Mouse (Mus musculus): ENCODE data around the gene Gm10337.

The Gm10337 gene

DNA sequence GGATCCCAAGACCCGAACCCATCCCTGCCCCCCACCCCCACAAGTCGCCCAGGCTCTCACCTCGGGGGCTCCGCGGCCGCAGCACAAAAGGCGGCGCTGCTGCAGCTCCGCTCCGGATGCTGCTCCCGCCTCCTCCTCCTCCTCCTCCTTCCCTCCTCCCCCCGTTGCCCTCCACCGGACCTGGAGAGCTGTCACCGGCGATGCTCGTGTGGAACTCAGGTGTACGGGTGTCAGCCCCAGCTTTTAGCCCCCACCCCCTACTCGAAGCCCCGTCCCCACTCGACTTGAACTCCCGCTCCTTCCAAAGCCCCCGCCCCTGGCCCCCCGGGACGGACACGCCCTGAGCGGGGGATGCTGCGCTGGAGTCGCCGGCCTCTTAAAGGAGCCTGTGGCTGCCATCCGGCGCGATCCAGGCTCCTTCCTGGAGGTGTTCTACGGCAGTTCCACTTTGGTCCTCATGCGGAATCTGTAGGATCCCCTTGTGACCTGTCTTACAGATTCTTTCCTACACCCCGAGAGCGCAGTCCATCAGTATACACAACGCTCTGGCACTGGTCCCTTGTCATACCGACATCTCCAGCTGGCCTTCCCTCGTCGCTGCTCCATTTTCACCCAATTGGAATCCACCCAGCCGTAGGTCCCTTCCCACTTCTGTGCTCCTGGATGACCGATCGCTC, 13.3 kb downstream of the Gm10337 start, which contains the start of gene Map3k12:
Gene Map3k12 (minus strand): TSS at position 337 of the 677 bp plus-strand sequence.
- peak; percentile 41 to 47 for DNase-seq (ENCODE audit: low spot score in 2 of 2)

DNA sequence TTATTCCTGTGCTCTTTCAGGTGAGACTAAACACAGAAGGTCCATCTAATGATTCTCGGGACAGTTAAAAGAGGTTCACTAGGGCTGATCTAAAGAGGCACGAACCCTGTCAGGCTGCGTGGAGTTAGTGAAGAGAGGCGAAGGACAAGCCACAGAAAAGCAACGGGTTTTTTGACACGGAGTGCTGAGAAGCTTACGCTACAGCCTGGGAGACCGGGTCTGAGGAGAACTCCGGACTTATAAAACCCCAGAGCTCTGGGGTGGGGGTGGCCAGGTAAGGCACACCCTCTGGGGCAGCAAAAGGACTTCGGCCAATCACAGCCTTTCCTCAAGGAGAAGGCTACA, 14.1 kb downstream of the Gm10337 start:
- DNase-seq (ENCODE audit: low spot score in 2 of 2) = no peak

DNA sequence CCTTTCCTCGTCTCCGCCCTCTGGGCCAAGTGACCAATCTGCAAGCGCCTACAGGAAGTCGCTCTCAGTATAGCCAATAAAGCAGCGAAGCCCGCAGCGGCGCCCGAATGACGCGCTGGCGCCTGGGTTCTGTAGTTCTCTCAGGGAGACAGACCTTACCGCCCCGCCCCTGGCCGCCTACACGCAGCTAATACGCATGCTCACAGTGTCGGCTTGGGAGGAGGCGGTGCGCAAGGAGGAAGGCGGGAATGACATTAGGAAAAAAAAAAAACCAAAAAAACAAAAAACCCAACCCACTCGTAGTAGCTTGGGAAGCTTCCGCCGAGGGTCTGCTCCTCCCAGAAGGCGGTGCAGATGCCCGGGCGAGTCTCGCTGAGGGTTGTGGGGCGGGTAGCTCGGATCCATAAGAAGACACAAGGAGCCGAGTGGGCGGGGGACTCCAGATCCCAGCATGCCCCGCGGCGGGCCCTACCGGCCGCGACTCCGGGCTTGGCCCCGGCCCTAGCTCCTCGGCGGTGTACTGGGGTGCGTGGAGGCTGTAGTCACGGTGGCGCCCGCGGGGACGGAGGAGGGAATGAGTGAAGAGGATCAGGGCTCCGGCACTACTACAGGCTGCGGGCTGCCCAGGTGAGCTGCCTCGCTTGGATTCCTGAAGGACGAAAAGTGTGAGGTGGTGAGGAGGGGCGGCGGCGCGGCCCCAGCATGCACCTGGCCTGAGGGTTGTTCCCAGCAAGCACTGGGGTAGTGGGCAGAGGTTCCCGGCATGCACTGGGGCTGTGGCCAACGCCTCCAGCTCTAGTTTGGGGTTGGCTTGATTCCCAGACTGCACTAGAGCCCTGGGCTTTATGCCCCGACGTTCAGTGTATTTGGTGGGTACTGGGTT, 14.7 kb downstream of the Gm10337 start, which contains the start of gene Tarbp2:
Gene Tarbp2 (plus strand): TSS at position 217 of the 883 bp plus-strand sequence.
- DNase-seq (ENCODE audit: low spot score in 2 of 2) = peak; percentile 100

DNA sequence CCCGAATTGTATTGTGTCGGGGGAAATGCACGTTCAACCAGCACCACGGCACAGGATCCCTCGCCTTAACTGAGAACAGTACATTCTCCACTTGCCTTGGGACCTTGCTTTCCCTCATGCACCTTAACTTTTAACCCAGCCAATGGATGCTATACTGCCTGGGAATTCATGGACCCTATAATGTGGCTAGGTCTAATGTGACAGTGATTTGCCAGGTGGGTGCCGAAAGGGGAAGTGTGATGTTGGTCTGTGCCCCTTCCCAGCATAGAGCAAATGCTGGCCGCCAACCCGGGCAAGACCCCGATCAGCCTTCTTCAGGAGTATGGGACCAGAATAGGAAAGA, 15.3 kb downstream of the Gm10337 start:
- DNase-seq (ENCODE audit: low spot score in 2 of 2) = no peak

DNA sequence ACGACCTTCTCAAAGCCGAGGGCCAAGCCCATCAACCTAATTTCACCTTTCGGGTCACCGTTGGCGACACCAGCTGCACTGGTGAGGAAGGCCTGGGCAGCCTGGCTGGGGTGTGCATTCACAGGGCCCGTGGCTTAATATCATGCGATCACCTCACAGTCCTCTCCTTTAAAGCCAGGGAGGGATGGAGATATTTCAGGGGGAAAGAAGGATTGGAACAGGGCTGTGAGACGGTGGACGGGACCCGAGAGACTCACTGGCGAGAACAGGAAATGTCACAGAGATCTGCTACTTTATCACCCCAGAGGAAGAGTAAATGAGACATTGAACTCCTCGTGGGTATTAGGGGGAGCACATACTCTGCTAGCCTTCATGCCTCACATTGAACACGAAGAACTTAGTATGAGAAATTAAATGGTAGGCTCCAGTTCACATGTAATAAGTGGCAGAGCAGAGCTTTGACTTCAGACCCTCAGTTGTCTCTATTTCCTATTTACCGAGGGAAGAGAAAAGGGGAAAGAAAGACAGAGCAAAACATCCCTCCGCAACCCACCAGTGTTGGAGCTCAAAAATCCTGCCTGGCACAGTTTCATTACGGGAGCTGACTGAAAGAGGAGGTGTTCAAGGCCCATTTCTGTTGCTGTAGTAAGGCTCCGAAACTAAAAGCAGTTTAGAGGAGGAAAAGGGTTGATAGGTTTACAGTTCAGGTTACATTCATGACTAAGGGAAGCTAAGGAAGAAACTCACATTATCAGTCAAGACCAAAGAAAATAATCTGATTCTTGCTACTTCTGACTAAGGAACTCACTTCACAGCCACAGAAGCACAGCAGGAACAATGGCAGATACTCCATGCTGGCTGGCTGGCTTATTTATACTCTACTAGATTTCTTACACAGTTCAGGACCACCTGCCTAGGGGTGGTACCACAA, 16.0 kb downstream of the Gm10337 start:
- DNase-seq (ENCODE audit: low spot score in 2 of 2) = no peak

DNA sequence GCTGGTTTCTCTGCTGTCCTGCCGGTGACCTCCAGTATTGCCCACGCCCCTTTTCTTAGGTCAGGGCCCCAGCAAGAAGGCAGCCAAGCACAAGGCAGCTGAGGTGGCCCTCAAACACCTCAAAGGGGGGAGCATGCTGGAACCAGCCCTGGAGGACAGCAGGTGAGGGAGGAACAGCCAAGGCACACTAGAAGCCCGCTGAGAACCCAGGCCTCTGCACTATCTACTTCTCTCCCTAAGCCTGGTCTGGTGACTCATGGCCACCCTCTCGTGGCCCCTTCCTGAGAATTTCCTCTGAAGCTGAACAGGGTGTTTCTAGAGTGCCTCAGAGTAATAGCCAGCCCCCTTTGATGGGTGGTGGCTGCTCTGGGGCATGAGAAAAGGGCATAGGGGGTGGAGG, 16.9 kb downstream of the Gm10337 start:
- DNase-seq (ENCODE audit: low spot score in 2 of 2) = no peak

DNA sequence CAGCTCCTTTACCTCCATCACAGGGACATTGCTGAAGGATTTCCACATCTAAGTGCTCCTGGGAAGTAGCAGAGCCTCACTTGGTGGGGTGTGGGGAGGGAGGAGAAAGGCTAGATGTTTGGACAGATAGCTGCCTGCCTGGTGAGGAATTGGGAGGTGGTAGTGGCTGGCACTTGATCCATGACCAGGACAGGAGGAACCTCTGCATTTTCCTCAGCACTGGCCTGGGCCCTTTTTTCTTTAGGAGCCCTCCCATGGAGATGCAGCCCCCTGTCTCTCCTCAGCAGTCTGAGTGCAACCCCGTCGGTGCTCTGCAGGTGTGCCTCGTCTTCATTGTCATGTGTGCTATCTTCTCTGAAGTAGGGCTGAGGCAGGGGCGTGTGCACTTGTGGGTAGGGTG, 18.0 kb downstream of the Gm10337 start:
- no peak for DNase-seq (ENCODE audit: low spot score in 2 of 2)

DNA sequence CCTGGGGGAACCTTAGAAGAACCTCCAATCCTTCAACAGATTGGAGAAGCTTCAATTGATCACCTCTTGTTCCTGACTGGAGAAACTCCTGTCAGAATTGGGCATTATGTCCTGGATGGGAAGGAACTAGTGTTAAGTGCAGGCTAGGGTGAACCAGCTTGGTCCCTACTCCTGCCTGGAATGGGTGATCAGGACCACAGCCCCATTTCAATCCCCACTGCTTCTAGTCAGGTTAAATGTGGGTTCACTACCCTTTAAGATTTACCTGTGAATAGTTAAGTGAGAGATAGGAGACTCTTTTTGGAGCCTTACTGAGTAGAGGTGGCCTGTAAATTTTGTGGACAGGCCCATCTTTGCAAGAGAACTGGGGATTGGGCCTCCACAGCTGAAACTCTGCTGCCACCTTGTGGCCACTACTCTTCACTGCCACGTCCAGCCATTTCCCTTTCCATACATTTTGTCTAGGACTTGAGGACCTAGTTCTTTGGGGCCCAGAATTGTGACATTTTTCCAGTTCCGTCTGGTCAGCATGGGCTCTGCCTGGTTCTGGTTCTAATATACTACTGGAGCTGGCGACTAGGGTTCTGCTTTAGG, 21.5 kb downstream of the Gm10337 start, which contains the start of gene Npff:
Gene Npff (minus strand): TSS at position 51 of the 594 bp plus-strand sequence.
- DNase-seq (ENCODE audit: low spot score in 2 of 2) = peak; percentile 55 to 61

DNA sequence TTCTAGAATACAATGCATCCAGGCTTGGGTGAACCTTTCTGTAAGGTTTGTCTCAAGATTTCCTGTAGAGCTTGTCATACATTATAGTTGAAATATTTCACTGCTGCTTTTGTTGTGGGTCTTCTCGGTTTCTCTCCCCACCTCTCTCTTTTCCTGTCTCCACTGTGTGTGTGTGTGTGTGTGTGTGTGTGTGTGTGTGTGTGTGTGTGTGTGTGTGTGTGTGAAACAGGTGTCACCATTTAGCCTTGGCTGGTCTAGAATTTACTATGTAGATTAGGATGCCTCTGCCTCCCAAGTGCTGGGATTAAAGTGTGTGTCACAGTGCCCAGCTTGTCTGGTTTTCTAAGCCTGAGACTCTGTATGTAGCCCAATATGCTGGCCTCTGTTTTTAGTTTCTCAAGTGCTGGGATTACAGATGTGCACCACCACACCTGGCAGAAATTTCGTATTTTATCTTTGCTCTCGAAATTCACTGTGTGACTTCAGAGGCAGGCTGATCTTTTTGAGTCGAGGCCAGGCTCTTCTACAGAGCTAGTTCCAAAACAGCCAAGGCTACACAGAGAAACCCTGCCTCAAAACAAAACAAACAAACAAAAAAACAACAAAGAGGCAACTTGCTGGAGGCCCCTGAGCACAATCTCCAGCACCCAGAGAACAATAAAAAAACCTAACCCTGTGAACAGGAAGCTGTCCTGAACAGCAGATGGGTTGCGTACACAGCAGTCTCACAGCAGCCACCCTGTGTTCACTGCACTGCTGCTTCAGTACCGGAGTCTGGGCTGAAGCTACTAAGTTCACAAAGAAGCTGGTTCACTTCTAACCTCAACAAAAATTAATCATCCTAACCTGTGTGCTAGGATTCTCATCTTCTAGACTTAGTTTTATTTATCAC, 22.8 kb downstream of the Gm10337 start:
- no peak for DNase-seq (ENCODE audit: low spot score in 2 of 2)

DNA sequence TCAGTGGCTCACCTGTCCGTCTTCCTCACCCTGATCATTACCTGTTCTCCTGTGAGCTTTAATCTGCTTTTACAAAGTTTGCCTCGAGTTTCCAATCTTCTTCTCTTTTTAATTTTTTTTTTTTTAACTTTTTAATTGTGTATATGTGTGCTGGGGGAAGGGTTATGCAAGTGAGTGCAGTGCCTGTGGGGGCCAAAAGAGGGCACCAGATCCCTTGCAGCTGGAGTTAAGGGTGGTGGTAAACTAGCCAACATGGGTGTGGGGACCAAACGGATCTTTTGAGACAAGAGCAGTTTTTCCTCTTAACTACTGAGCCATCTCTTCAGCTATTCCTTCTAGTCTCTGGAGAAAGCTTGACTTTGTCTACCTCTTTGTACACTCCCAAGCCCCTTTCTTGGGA, 24.4 kb downstream of the Gm10337 start:
- DNase-seq (ENCODE audit: low spot score in 2 of 2) = no peak

DNA sequence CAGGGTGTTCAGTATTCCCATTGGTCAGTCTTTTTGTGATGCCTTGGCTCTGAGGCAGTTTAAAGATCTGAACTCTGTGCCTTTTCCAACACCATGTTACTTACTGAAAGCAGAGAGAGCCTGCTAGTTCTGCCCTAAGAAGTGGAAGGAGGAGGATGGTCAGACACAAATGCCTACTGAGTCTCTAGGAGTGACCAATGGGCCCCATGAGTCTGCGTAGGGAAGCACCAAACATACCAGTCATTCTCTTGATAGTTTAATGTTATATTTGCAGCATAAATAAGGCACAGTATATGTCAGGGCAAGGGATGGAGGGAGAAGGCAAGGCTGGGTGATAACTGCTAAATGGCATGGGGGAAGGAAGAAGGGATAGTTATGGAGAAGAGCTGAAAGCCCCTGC, 24.9 kb downstream of the Gm10337 start:
- DNase-seq (ENCODE audit: low spot score in 2 of 2) = no peak

DNA sequence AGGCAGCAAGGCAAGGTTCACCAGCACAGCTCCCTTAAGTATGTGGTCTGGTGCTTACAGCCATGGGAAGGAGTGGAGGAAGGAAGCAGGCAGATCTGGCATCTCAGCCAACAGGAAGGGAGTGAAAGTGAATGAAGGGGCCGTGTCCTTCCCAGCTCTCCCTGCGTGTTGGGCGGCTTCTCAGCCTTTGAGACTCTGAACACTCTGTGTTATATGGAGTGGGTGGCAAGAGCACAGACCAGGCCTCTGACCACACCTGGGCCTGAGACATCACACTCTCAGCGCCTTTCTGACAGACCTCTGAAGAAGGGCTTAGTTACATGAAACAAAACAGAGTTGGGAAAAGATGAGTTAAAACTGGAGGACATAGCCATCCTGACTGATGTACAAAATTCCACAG, 27.0 kb downstream of the Gm10337 start:
- no peak for DNase-seq (ENCODE audit: low spot score in 2 of 2)

DNA sequence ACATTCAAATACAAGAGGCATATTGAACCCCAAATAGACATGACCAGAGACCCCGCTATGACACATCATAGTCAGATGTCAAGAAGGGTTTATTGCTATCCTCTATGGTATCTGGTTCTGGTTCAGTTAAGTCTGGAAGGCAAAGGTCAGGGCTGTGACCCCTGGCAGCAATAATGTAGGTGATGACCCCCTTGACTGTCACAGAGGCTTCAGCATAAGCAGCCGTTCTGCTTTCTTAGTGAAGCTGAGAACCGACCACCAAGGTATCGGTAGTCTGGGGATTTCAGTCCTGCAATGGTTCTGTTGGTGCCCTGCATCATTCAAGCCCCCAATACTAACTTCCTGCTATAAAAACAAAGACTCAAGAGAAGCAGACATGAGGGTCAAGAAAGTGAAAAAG, 28.1 kb downstream of the Gm10337 start:
- no peak for DNase-seq (ENCODE audit: low spot score in 2 of 2)

DNA sequence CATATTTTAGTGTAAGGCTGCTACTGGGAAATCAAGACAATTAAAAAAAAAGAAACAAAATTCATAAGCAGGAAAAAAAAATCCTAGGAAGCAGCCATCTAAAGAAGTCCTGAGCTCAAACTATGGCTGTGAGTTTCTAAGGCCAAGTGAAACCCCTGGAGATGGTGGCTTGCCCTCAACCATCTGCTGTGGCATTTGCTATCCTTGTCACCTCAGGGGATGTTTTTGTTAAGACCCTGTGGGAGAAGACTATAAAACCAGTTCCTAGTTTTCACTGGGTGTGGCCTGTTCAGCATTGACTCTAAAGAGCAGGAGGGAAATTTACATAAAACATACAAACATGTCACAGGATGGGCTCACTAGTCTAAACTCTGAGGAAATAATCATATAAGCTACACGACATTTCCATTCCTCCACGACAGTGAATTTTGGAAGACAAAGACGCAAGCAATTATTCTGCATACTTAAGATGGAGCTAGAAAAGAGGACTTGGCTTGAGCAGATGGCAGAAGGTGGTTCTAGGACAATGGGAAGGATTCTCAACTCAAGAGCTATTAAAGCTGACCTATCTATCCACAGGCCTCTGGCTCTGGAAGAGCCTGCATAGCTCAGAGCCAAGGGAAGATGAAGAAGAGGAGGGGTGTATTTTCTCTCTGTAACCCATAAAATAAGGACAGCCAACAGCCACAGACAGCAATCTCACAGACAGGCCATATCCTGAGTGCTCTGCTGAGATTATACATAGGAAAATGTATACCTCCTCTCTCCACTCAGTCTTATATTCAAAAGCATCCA, 28.8 kb downstream of the Gm10337 start:
- no peak for DNase-seq (ENCODE audit: low spot score in 2 of 2)

DNA sequence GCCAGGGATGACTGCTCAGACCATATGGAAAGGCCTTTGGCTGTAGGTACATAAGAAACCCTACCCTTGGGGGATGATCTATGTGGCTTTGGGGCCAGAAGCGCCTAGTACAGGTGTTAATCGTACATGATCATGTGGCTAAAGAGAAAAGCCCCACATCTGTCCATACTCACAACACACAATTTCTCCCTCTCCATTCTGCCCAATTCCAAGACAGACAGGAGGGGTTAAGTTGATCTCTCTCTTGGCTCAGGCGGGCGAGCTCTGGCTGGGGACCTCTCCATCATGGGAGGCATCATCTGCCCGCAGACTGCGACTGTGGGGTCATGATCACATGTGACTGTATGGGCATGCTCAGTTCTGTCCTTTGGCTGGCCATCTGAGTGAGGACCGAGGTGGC, 30.4 kb downstream of the Gm10337 start:
- no peak for DNase-seq (ENCODE audit: low spot score in 2 of 2)

DNA sequence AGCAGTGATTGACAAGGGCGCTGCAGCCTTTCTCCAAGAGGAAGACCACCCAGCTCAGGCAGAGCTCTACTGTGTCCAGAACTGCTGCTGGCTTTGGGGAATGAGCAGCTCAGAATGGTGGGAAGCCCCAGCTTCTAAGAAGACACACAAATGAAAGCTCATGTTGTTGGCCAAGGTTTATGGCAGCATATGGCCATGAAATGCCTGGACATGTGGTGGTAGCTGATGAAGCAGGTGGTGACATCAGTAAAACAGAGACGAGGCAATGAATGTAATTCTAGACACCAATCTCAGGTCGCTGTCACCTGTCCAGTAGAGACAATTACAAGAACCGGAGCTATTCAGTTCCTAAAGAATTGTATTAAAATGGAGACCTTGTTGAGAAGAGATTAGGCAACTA, 41.3 kb downstream of the Gm10337 start:
- no peak for DNase-seq (ENCODE audit: low spot score in 2 of 2)

DNA sequence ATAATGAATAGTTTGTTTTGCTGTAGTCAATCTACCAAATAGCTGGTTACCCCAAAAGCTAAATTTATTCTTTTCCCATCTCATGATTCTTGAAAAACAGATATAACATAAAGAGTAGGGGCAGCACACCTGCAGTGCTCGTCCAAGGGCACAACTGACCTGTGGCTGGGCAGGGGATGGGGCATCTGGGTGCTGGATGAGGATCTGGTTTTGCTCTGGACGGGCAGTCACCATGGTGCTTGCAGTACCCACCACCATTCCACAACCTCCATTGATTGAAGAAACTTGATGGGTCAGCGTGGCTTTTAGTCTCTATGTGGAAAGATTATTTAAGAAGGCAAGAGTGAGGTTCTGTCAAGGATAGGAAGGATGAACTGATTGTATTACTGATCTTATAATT, 42.7 kb downstream of the Gm10337 start:
- DNase-seq (ENCODE audit: low spot score in 2 of 2) = no peak

DNA sequence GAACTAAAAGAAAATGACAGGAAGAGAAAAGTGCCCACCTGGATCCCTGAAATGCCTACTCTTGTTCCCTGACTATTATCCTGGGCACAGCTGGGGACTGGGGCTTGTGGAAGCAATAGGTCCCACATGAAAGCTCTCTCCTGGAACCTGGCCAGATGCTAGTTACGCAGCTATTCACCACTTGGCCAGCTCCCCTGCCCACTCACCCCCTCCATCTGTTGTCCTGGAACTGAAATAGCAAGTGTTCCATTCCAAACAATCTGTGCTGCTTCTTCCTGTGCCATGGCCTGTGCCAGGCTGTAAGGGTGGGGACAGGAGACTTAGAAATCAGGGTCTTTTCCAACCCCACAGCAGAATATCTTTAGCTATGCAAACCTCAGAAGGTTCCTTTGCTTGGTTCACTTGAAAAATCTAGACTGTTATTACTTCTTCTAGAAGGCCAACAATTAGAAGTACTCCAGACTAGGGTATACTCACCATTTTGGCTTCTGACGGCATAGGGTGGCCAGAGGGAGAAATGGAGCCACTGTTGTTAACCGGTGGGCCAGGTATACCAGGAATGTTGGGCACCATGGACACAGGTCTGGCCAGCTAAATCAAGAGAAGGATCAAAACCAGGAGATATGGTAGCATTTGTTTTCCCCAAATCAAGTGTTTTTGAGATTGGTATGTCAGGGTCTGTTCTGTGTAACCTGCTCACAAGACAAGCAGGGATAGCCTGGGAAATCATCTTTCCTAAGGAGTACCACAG, 43.3 kb downstream of the Gm10337 start:
- no peak for DNase-seq (ENCODE audit: low spot score in 2 of 2)

DNA sequence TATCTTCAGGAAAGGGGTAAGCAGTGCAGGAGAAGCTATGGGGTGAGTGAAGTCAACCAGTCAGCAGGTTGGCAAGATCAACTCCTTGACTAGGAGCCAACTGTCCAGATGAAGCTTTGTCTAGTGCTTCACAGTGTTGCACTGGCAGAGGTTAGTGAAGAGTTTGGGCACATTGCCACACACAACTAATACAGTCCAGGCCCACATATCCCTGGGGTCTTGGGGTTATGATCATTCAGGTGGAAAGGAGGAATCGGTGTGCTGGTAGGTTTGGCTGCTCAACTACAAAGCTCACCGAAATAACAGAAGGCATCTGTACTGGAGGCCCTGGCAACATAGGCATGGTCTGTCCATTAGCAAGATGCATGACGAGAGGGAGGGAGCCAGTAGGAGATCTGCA, 44.0 kb downstream of the Gm10337 start:
- no peak for DNase-seq (ENCODE audit: low spot score in 2 of 2)
